Mouse (Mus musculus) limb, embryonic 10.5 days (tissue): ENCODE measurements around the gene Gm10318. TPM values are rescaled to one million over a fixed set of nuclear protein-coding genes. Genes with fewer than 3 reads are reported as not detected.
A peak's percentile ranks its signal among the peaks of the same experiment; 100 is the strongest.

Experiments
- DNase-seq: peaks from one replicate; pipeline ENCODE4 v3.0.0-alpha.2; 2017; ENCODE audit warnings: low spot score
- H3K27ac ChIP-seq: fragments of 300-500 bp; sonication (generic); 2 replicates; pipeline ENCODE4 v1.5.1; 2016; ENCODE audit warnings: mild to moderate bottlenecking
- H3K27me3 ChIP-seq: fragments of 300-500 bp; sonication (generic); 2 replicates; pipeline ENCODE4 v1.6.1; 2016; ENCODE audit warnings: low read depth, mild to moderate bottlenecking; ENCODE audit not compliant: poor library complexity, severe bottlenecking
- H3K36me3 ChIP-seq: fragments of 300-500 bp; sonication (generic); 2 replicates; pipeline ENCODE4 v1.6.1; 2016; ENCODE audit warnings: mild to moderate bottlenecking, moderate library complexity
- H3K4me1 ChIP-seq: fragments of 300-500 bp; sonication (generic); 2 replicates; pipeline ENCODE4 v1.6.1; 2016
- H3K4me3 ChIP-seq: fragments of 300-500 bp; sonication (generic); 2 replicates; pipeline ENCODE4 v1.5.1; 2016; ENCODE audit warnings: mild to moderate bottlenecking, moderate library complexity
- H3K9me3 ChIP-seq: fragments of 300-500 bp; sonication (generic); replicated peaks from 2 replicates; pipeline ENCODE4 v1.6.1; 2016; ENCODE audit warnings: mild to moderate bottlenecking
- WGBS: fragments of 180-500 bp; shearing (Covaris S2); methylation state at CpG from one replicate; pipeline ENCODE4 v1.1.7; 2016; 5-methylcytosine and 5-hydroxymethylcytosine counted together
- polyA plus RNA-seq: library from polyadenylated mRNA; unstranded; fragments of >200 nt; fragmentation: Nextera tagmentation; extraction: Ambion mirVana; gene quantifications from 2 replicates; pipeline ENCODE4 v1.2.1, GENCODE M21; 2016

The Gm10318 gene
- polyA plus RNA-seq, 1 experiment from 2014 or later: not detected

GRCm38 (mm10) chr10:77900903-77901818 lies 48.5 kb downstream of the Gm10318 start:
- Histone ChIP-seq H3K9me3 (no peaks in the 10 kb centered on the region), H3K36me3 (no peaks in the 10 kb centered on the region), H3K27me3 (peaks cover 27% of the 10 kb centered on the region), H3K27ac (no peak overlapping the region), H3K4me3 (peak overlapping the region; percentile 66), H3K4me1 (peaks cover 23% of the 10 kb centered on the region)
- WGBS: 88% methylated on average over 27 of the region's 27 CpGs
- DNase-seq: no peak

GRCm38 (mm10) chr10:77901871-77902210 lies 49.2 kb downstream of the Gm10318 start:
- Histone ChIP-seq H3K36me3 (no peaks in the 10 kb centered on the region), H3K27me3 (peaks cover 27% of the 10 kb centered on the region), H3K4me1 (peaks cover 23% of the 10 kb centered on the region), H3K4me3 (peak overlapping the region; percentile 66), H3K27ac (peak overlapping the region; percentile 74), H3K9me3 (no peaks in the 10 kb centered on the region)
- no peak for DNase-seq
- 2% methylated on average over 14 of the region's 14 CpGs for WGBS

- peak within 1 kb of the TSS; percentile 66 for H3K4me3 ChIP-seq
- H3K27ac ChIP-seq: peak within 1 kb of the TSS; percentile 74
- no peaks in the 10 kb centered on the region for H3K36me3 ChIP-seq
- DNase-seq: peak; percentile 86
- peaks cover 23% of the 10 kb centered on the region for H3K4me1 ChIP-seq
- 1% methylated on average over 45 of the region's 46 CpGs for WGBS
- no peaks in the 10 kb centered on the region for H3K9me3 ChIP-seq
- H3K27me3 ChIP-seq: peaks cover 27% of the 10 kb centered on the region
These were observed 49.7 kb downstream of the Gm10318 start, which contains the start of gene Lrrc3 for GRCm38 (mm10) chr10:77902211-77902893. Lrrc3 (minus strand) TSS chr10:77902536.

GRCm38 (mm10) chr10:77902894-77903715 lies 50.4 kb downstream of the Gm10318 start:
- peaks cover 27% of the 10 kb centered on the region for H3K27me3 ChIP-seq
- H3K36me3 ChIP-seq: no peaks in the 10 kb centered on the region
- H3K27ac ChIP-seq: peak overlapping the region; percentile 74; the same call in 1 of the 2 replicates
- H3K4me3 ChIP-seq: peak overlapping the region; percentile 66
- DNase-seq: peak; percentile 85
- H3K4me1 ChIP-seq: peaks cover 23% of the 10 kb centered on the region
- 8% methylated on average over 35 of the region's 35 CpGs for WGBS
- H3K9me3 ChIP-seq: no peaks in the 10 kb centered on the region

Other genes starting within 250 kb of the Gm10318 start
- 400 and 420 TPM in 2 replicates for gene Sumo3, start 246.8 kb upstream of the Gm10318 start, polyA plus RNA-seq
- gene Gm49325, start 246.7 kb upstream of the Gm10318 start, polyA plus RNA-seq: 1.6 and 1.7 TPM in 2 replicates
- 98.4 and 104 TPM in 2 replicates for gene Ube2g2, start 230.6 kb upstream of the Gm10318 start, polyA plus RNA-seq
- gene Tspear, start 166.3 kb upstream of the Gm10318 start, polyA plus RNA-seq: 0.59 and 0.74 TPM in 2 replicates
- not detected in 2 replicates for gene Gm19402, start 162.1 kb upstream of the Gm10318 start, polyA plus RNA-seq
- not detected in 2 replicates for gene Gm9508, start 155.6 kb upstream of the Gm10318 start, polyA plus RNA-seq
- gene Gm10272, start 146.2 kb upstream of the Gm10318 start, polyA plus RNA-seq: not detected in 2 replicates
- gene Gm10024, start 141.4 kb upstream of the Gm10318 start, polyA plus RNA-seq: not detected in 2 replicates
- not detected in 2 replicates for gene Gm10142, start 137.1 kb upstream of the Gm10318 start, polyA plus RNA-seq
- gene Krtap12-1, start 132.3 kb upstream of the Gm10318 start, polyA plus RNA-seq: not detected in 2 replicates
- not detected in 2 replicates for gene Gm10100, start 126.4 kb upstream of the Gm10318 start, polyA plus RNA-seq
- not detected in 2 replicates for gene Gm18596, start 110.2 kb upstream of the Gm10318 start, polyA plus RNA-seq
- not detected in 2 replicates for gene Gm9736, start 101.5 kb upstream of the Gm10318 start, polyA plus RNA-seq
- not detected in 2 replicates for gene Gm3233, start 93.2 kb upstream of the Gm10318 start, polyA plus RNA-seq
- gene Gm3238, start 81.5 kb upstream of the Gm10318 start, polyA plus RNA-seq: not detected in 2 replicates
- gene Gm7138, start 75.9 kb upstream of the Gm10318 start, polyA plus RNA-seq: not detected in 2 replicates
- gene Gm3250, start 70.3 kb upstream of the Gm10318 start, polyA plus RNA-seq: not detected in 2 replicates
- not detected in 2 replicates for gene Gm7137, start 64.7 kb upstream of the Gm10318 start, polyA plus RNA-seq
- gene Gm9639, start 57.8 kb upstream of the Gm10318 start, polyA plus RNA-seq: not detected in 2 replicates
- not detected in 2 replicates for gene Gm19668, start 53.7 kb upstream of the Gm10318 start, polyA plus RNA-seq
- not detected in 2 replicates for gene Gm9507, start 41.0 kb upstream of the Gm10318 start, polyA plus RNA-seq
- gene Gm2696, start 38.2 kb upstream of the Gm10318 start, polyA plus RNA-seq: not detected in 2 replicates
- not detected in 2 replicates for gene Krtap10-4, start 25.8 kb upstream of the Gm10318 start, polyA plus RNA-seq
- not detected in 2 replicates for gene Krtap10-10, start 16.9 kb upstream of the Gm10318 start, polyA plus RNA-seq
- gene Gm36176, start 6.1 kb upstream of the Gm10318 start, polyA plus RNA-seq: not detected in 2 replicates
- not detected in 2 replicates for gene Gm3285, start 9.1 kb downstream of the Gm10318 start, polyA plus RNA-seq
- 1.5 and 1.7 TPM in 2 replicates for gene Lrrc3, start 49.7 kb downstream of the Gm10318 start, polyA plus RNA-seq
- gene Trpm2, start 117.7 kb downstream of the Gm10318 start, polyA plus RNA-seq: 0.16 and 0.23 TPM in 2 replicates
- 29.4 and 32.2 TPM in 2 replicates for gene 1810043G02Rik, start 125.7 kb downstream of the Gm10318 start, polyA plus RNA-seq
- gene Pfkl, start 157.2 kb downstream of the Gm10318 start, polyA plus RNA-seq: 235 and 259 TPM in 2 replicates
- gene Dnmt3l, start 189.1 kb downstream of the Gm10318 start, polyA plus RNA-seq: 0.10 TPM in 1 of 2 replicates, not detected in the other
- gene Aire, start 190.8 kb downstream of the Gm10318 start, polyA plus RNA-seq: 0.15 and 0.21 TPM in 2 replicates
- gene Icosl, start 216.4 kb downstream of the Gm10318 start, polyA plus RNA-seq: 2.5 and 2.6 TPM in 2 replicates